In genomic region chr11:86038701-86039100, GRCm38 (mm10) we compare ENCODE assay signal across 10 mouse cellular contexts.
"Had no signal": no experiment of that assay in that cellular context is flagged by ENCODE, and none has a peak within 500 bp of the region (broad histone marks: within the 10 kb centered on the region; RNA-seq: fewer than 3 reads in every experiment).

No protein-coding gene starts in this region.

- H3K9me3 ChIP-seq: limb, embryonic 13.5 days; midbrain, embryonic 13.5 days; neural tube, embryonic 13.5 days had no signal

- DNase-seq: kidney, adult 8-10 months; kidney, postnatal 36 days; lung, adult 18-20 months; thymus, postnatal 4 days had no signal

- H3K36me3 ChIP-seq: limb, embryonic 13.5 days; midbrain, embryonic 13.5 days; neural tube, embryonic 13.5 days had no signal

- H3K27ac ChIP-seq: kidney, postnatal 0 days; limb, embryonic 13.5 days; liver, embryonic 14.5 days; stomach, postnatal 0 days had no signal

- H3K9ac ChIP-seq: limb, embryonic 13.5 days; liver, embryonic 14.5 days; midbrain, embryonic 13.5 days; neural tube, embryonic 13.5 days had no signal

- H3K27me3 ChIP-seq: limb, embryonic 13.5 days; midbrain, embryonic 13.5 days; neural tube, embryonic 13.5 days had no signal

- H3K4me2 ChIP-seq: limb, embryonic 13.5 days; midbrain, embryonic 13.5 days had no signal

- H3K4me3 ChIP-seq: limb, embryonic 13.5 days; midbrain, embryonic 13.5 days; neural tube, embryonic 13.5 days had no signal
